ENCODE assay signal across 7 mouse cellular contexts in the genomic region with DNA sequence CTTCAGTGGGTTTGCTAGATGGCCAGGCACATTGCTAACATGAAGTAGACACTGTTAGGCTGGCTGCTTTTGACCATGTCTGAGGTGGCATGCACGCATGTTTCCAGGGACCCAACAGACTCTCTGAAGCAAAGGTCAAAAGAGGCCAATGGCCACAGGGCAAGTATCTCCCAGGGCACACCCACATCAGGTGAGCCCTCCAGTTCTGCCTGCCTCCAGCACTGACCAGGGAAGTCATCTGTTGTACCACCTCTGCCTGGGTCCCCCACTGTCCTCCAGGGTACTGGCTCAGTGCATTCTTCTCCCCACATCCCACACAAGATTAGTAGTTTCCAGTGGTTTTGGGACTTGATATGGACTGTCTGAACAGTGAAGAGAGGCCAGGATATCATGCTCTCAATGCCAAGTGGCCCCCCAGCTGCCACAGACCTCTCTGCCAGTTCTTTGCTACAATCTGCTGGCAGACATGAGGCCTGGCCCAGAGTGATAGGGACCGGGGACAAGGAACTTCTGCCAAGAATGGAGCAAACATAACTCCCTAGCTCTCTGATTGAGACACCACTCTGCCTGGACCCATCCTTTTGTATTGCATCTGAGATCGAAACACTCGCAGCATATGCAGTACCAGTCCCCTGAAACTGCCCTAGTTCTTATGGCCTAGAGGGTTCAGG. TPM values are rescaled to one million over a fixed set of nuclear protein-coding genes. Genes with fewer than 3 reads are reported as not detected.
DNase-seq lines count a peak whose midpoint lies in the region; ATAC-seq and TF ChIP-seq lines count a peak whose summit lies in the region.

No protein-coding gene starts in this region.

- TF ChIP-seq POLR2A in MEL (IDR thresholded peaks at IDR 0.05; ENCODE audit: control insufficient read depth in 1 of 2, insufficient read depth in 1 of 2, low read depth in 1 of 2, low read length in 2 of 2, poor library complexity in 1 of 2) = no peak

- peak overlapping the region; percentile 75 for H3K4me2 ChIP-seq in limb, embryonic 13.5 days (replicated peaks)
- peak overlapping the region; percentile 58 for H3K4me2 ChIP-seq in midbrain, postnatal 0 days (ENCODE audit: low read depth, low read length, poor library complexity, severe bottlenecking)

- no peaks in the 10 kb centered on the region for H3K9me3 ChIP-seq in MEL (replicated peaks; ENCODE audit: insufficient read depth, low read length)
- no peaks in the 10 kb centered on the region for H3K9me3 ChIP-seq in limb, embryonic 13.5 days
- no peaks in the 10 kb centered on the region for H3K9me3 ChIP-seq in midbrain, postnatal 0 days (ENCODE audit: low read length)

- TF ChIP-seq EP300 in MEL (IDR thresholded peaks at IDR 0.05; ENCODE audit: low read depth in 1 of 2, low read length in 2 of 2) = peak in 1 of 2 experiments; percentile 69; a peak in 2 of 4 replicates

- peak overlapping the region; percentile 56 to 73 for H3K4me3 ChIP-seq in MEL (ENCODE audit: control insufficient read depth in 1 of 2, insufficient read depth in 1 of 2, low read depth in 2 of 2, low read length in 2 of 2)
- H3K4me3 ChIP-seq in limb, embryonic 13.5 days = peak overlapping the region; percentile 62
- H3K4me3 ChIP-seq in midbrain, postnatal 0 days (ENCODE audit: low read depth, low read length) = peak overlapping the region; percentile 59

- DNase-seq in MEL (ENCODE audit: low read depth, low spot score) = peak; percentile 67
- DNase-seq in cerebellum, adult 11-12 months = peak; percentile 58
- peak; percentile 23 for DNase-seq in gastrocnemius, postnatal 25 days
- no peak for DNase-seq in midbrain, postnatal 0 days (ENCODE audit: low spot score)
- DNase-seq in layer of hippocampus, adult 9-11 months = no peak
- no peak for DNase-seq in left cerebral cortex, postnatal 36 days (ENCODE audit: low spot score in 2 of 2)

- peak overlapping the region; percentile 68 for H3K27ac ChIP-seq in MEL (ENCODE audit: control insufficient read depth, low read depth, low read length)
- peak overlapping the region; percentile 83 for H3K27ac ChIP-seq in limb, embryonic 13.5 days
- peak overlapping the region; percentile 91 for H3K27ac ChIP-seq in midbrain, postnatal 0 days (ENCODE audit: low read depth, low read length)

- WGBS in limb, embryonic 13.5 days = 82% methylated on average over 4 of the region's 4 CpGs
- WGBS in midbrain, postnatal 0 days = 76% methylated on average over 4 of the region's 4 CpGs

- TF ChIP-seq CTCF in MEL (IDR thresholded peaks at IDR 0.05 in 2 of 3, conservative IDR thresholded peaks at IDR 0.05 in 1 of 3; ENCODE audit: control insufficient read depth in 1 of 3, insufficient read depth in 1 of 3, low read depth in 2 of 3, low read length in 3 of 3, poor library complexity in 1 of 3, severe bottlenecking in 1 of 3) = no peak
- TF ChIP-seq CTCF in midbrain, postnatal 0 days (IDR thresholded peaks at IDR 0.05) = no peak

- no peak for TF ChIP-seq RAD21 in MEL (IDR thresholded peaks at IDR 0.05; ENCODE audit: low read depth, low read length)

- H3K9ac ChIP-seq in MEL (ENCODE audit: control insufficient read depth, low read depth, low read length, poor library complexity, severe bottlenecking) = peak overlapping the region; percentile 70
- peak overlapping the region; percentile 77 for H3K9ac ChIP-seq in limb, embryonic 13.5 days
- H3K9ac ChIP-seq in midbrain, postnatal 0 days (replicated peaks; ENCODE audit: low read length, poor library complexity, severe bottlenecking) = peak overlapping the region; percentile 74; the same call in 1 of the 2 replicates

- peaks cover 1% of the 10 kb centered on the region; the same call in 1 of the 2 replicates for H3K79me2 ChIP-seq in MEL (ENCODE audit: control insufficient read depth, insufficient read depth, low read length, poor library complexity)

- peaks cover 0 to 27% of the 10 kb centered on the region in 2 experiments; a peak in 2 of 4 replicates for H3K36me3 ChIP-seq in MEL (ENCODE audit: control insufficient read depth in 1 of 2, insufficient read depth in 2 of 2, low read length in 2 of 2)
- H3K36me3 ChIP-seq in limb, embryonic 13.5 days = peaks cover 17% of the 10 kb centered on the region
- peaks cover 13% of the 10 kb centered on the region for H3K36me3 ChIP-seq in midbrain, postnatal 0 days (ENCODE audit: insufficient read depth, low read length)

- no peaks in the 10 kb centered on the region for H3K27me3 ChIP-seq in MEL (ENCODE audit: control insufficient read depth in 1 of 2, insufficient read depth in 2 of 2, low read length in 2 of 2)
- no peaks in the 10 kb centered on the region for H3K27me3 ChIP-seq in limb, embryonic 13.5 days
- no peaks in the 10 kb centered on the region for H3K27me3 ChIP-seq in midbrain, postnatal 0 days (ENCODE audit: insufficient read depth, low read length)

- intact Hi-C loops in left cerebral cortex, postnatal 36 days (cut with DNase I) = no loop called here

- ATAC-seq in limb, embryonic 13.5 days (ENCODE audit: low FRiP score, low read depth) = no peak
- ATAC-seq in midbrain, postnatal 0 days (ENCODE audit: low FRiP score) = peak; percentile 2; the same call in 1 of the 2 replicates

- H3K4me1 ChIP-seq in MEL (ENCODE audit: control insufficient read depth in 1 of 2, insufficient read depth in 2 of 2, low read length in 2 of 2) = peaks cover 7 to 57% of the 10 kb centered on the region in 2 experiments; a peak in 3 of 4 replicates
- H3K4me1 ChIP-seq in limb, embryonic 13.5 days = peaks cover 23% of the 10 kb centered on the region
- H3K4me1 ChIP-seq in midbrain, postnatal 0 days (ENCODE audit: insufficient read depth, low read length) = 0 out of 2 replicates have a peak, but pooled peaks cover 2% of the 10 kb centered on the region

TF ChIP-seq in MEL, 35 proteins besides CTCF, POLR2A, EP300 and RAD21 (continues in another document):
- TF ChIP-seq TCF12 (IDR thresholded peaks at IDR 0.05; ENCODE audit: low read depth, low read length) = peak; percentile 84
- TF ChIP-seq RCOR1 (IDR thresholded peaks at IDR 0.05; ENCODE audit: low read depth, low read length) = peak; percentile 48
- TF ChIP-seq SIN3A (IDR thresholded peaks at IDR 0.05; ENCODE audit: low read length) = no peak
- TF ChIP-seq TAL1 (IDR thresholded peaks at IDR 0.05; ENCODE audit: low read length) = peak; percentile 66
- TF ChIP-seq MXI1 (IDR thresholded peaks at IDR 0.05; ENCODE audit: low read depth, low read length) = peak; percentile 15
- no peak for TF ChIP-seq USF1 (IDR thresholded peaks at IDR 0.05; ENCODE audit: low read depth, low read length)
- no peak for TF ChIP-seq MEF2A (IDR thresholded peaks at IDR 0.05; ENCODE audit: extremely low read depth, insufficient replicate concordance, low read depth, low read length, poor library complexity, severe bottlenecking)
- no peak for TF ChIP-seq HCFC1 (IDR thresholded peaks at IDR 0.05; ENCODE audit: low read depth, low read length)

RNA-seq across cellular contexts. Expression of a gene that starts 2.4 kb away (rescaled TPM):
- 9.6 TPM in 2 replicates for total RNA-seq in MEL (2012; rRNA removed)
- 10 to 100 TPM in 1 of 2 experiments, not detected in 1; 12.7 TPM for polyA plus RNA-seq in MEL (2012; ENCODE audit: insufficient read depth in 1 of 2, insufficient read length in 2 of 2, low read depth in 1 of 2, low replicate concordance in 2 of 2, missing spikeins in 1 of 2)
- total RNA-seq in gastrocnemius, postnatal 25 days (2021) = 10 to 100 TPM; 18.2 to 20.1 TPM
- polyA plus RNA-seq in limb, embryonic 13.5 days (2015; fragmentation: Nextera tagmentation; extraction: Ambion mirVana) = 28.0 and 31.3 TPM in 2 replicates
- total RNA-seq in midbrain, postnatal 0 days (2014; rRNA removed) = 36.5 and 40.1 TPM in 2 replicates
- 35.5 and 36.7 TPM in 2 replicates for polyA plus RNA-seq in midbrain, postnatal 0 days (2015; fragmentation: Nextera tagmentation; extraction: Ambion mirVana)
- total RNA-seq in left cerebral cortex, postnatal 36 days (2021) = 10 to 100 TPM; 21.3 to 30.7 TPM

RNA-seq across cellular contexts. Expression of a gene that starts 22.2 kb away (rescaled TPM):
- total RNA-seq in MEL (2012; rRNA removed) = 0.46 and 1.8 TPM in 2 replicates
- polyA plus RNA-seq in MEL (2012; ENCODE audit: insufficient read depth in 1 of 2, insufficient read length in 2 of 2, low read depth in 1 of 2, low replicate concordance in 2 of 2, missing spikeins in 1 of 2) = 1 to 10 TPM in 1 of 2 experiments, not detected in 1; 1.2 TPM
- 1 to 10 TPM; 1.9 to 2.1 TPM for total RNA-seq in gastrocnemius, postnatal 25 days (2021)
- 4.7 and 5.5 TPM in 2 replicates for polyA plus RNA-seq in limb, embryonic 13.5 days (2015; fragmentation: Nextera tagmentation; extraction: Ambion mirVana)
- total RNA-seq in midbrain, postnatal 0 days (2014; rRNA removed) = 19.3 and 27.5 TPM in 2 replicates
- polyA plus RNA-seq in midbrain, postnatal 0 days (2015; fragmentation: Nextera tagmentation; extraction: Ambion mirVana) = 9.5 and 10.2 TPM in 2 replicates
- 10 to 100 TPM in 1 of 2 experiments, 1 to 10 TPM in 1; 9.7 to 10.8 TPM for total RNA-seq in left cerebral cortex, postnatal 36 days (2021)

RNA-seq across cellular contexts. Expression of a gene that starts 22.5 kb away (rescaled TPM):
- total RNA-seq in MEL (2012; rRNA removed) = 11.8 and 12.6 TPM in 2 replicates
- 10 to 100 TPM in 1 of 2 experiments, not detected in 1; 34.5 TPM for polyA plus RNA-seq in MEL (2012; ENCODE audit: insufficient read depth in 1 of 2, insufficient read length in 2 of 2, low read depth in 1 of 2, low replicate concordance in 2 of 2, missing spikeins in 1 of 2)
- total RNA-seq in gastrocnemius, postnatal 25 days (2021) = 1 to 10 TPM; 1.5 to 4.8 TPM
- polyA plus RNA-seq in limb, embryonic 13.5 days (2015; fragmentation: Nextera tagmentation; extraction: Ambion mirVana) = 57.6 and 60.3 TPM in 2 replicates
- 10.0 and 13.1 TPM in 2 replicates for total RNA-seq in midbrain, postnatal 0 days (2014; rRNA removed)
- polyA plus RNA-seq in midbrain, postnatal 0 days (2015; fragmentation: Nextera tagmentation; extraction: Ambion mirVana) = 14.0 and 15.1 TPM in 2 replicates
- 10 to 100 TPM; 13.9 to 22.8 TPM for total RNA-seq in left cerebral cortex, postnatal 36 days (2021)

RNA-seq across cellular contexts. Expression of a gene that starts 24.6 kb away (rescaled TPM):
- 21.2 and 21.3 TPM in 2 replicates for total RNA-seq in MEL (2012; rRNA removed)
- polyA plus RNA-seq in MEL (2012; ENCODE audit: insufficient read depth in 1 of 2, insufficient read length in 2 of 2, low read depth in 1 of 2, low replicate concordance in 2 of 2, missing spikeins in 1 of 2) = 10 to 100 TPM in 1 of 2 experiments, not detected in 1; 32.1 TPM
- 10 to 100 TPM; 40.5 to 47.4 TPM for total RNA-seq in gastrocnemius, postnatal 25 days (2021)
- polyA plus RNA-seq in limb, embryonic 13.5 days (2015; fragmentation: Nextera tagmentation; extraction: Ambion mirVana) = 16.6 and 16.7 TPM in 2 replicates
- 6.3 and 10.9 TPM in 2 replicates for total RNA-seq in midbrain, postnatal 0 days (2014; rRNA removed)
- polyA plus RNA-seq in midbrain, postnatal 0 days (2015; fragmentation: Nextera tagmentation; extraction: Ambion mirVana) = 4.0 and 5.0 TPM in 2 replicates
- total RNA-seq in left cerebral cortex, postnatal 36 days (2021) = 1 to 10 TPM; 6.5 to 6.9 TPM

RNA-seq across cellular contexts. Expression of a gene that starts 29.4 kb away (rescaled TPM):
- total RNA-seq in MEL (2012; rRNA removed) = 16.1 and 24.3 TPM in 2 replicates
- 10 to 100 TPM in 1 of 2 experiments, not detected in 1; 34.9 TPM for polyA plus RNA-seq in MEL (2012; ENCODE audit: insufficient read depth in 1 of 2, insufficient read length in 2 of 2, low read depth in 1 of 2, low replicate concordance in 2 of 2, missing spikeins in 1 of 2)
- total RNA-seq in gastrocnemius, postnatal 25 days (2021) = 10 to 100 TPM; 58.9 to 61.8 TPM
- 11.2 and 11.6 TPM in 2 replicates for polyA plus RNA-seq in limb, embryonic 13.5 days (2015; fragmentation: Nextera tagmentation; extraction: Ambion mirVana)
- 98.2 and 103 TPM in 2 replicates for total RNA-seq in midbrain, postnatal 0 days (2014; rRNA removed)
- polyA plus RNA-seq in midbrain, postnatal 0 days (2015; fragmentation: Nextera tagmentation; extraction: Ambion mirVana) = 11.7 and 13.1 TPM in 2 replicates
- total RNA-seq in left cerebral cortex, postnatal 36 days (2021) = 10 to 100 TPM; 75.1 to 88.0 TPM

Comparison
In these comparisons a context has a peak if more than half of its experiments do, and no peak if none do; other contexts are left out.
1. DNase-seq: peak in MEL (single experiment), cerebellum, adult 11-12 months (single experiment) and gastrocnemius, postnatal 25 days (single experiment); none in midbrain, postnatal 0 days (single experiment), layer of hippocampus, adult 9-11 months (single experiment) and left cerebral cortex, postnatal 36 days (0 of 2).
2. Peak in every context shown above with its lines, with median percentiles within 50 percentile points of each other: H3K27ac ChIP-seq, H3K4me3 ChIP-seq and H3K9ac ChIP-seq.